Mouse (Mus musculus): ENCODE results near the gene Fbxl16.

DNA sequence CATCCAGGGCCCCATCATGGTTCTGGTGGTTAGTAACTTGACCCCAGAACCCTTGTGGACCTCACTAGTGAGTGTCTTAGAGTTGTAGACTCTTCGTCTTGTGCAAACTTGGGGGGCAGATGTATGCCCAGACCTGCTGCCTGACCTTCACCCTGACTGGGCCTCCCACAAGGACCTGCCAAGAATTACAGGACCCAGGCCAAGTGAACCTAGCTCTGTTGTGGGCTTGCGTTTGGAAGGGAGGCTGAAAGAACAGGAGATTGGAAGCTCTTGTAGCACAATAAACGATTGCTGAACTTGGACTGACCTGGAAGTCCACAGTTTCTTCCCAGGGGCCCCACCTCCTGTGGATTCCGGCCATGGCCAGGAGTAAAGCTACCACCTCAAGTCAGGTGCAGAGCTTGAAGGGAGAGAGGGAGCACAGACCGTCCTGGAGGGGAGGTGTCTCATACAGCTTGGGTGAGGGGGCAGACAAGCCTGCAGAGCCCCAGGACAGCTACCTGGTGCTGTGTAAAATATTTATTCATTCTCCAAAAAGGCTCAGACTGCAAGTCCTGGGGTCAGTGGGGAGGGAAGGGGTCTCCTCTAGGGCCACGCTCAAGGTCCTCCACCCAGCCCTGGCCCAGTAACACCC lies 25.2 kb downstream of the Fbxl16 start:
- TF ChIP-seq GATA1 (IDR thresholded peaks at IDR 0.05; ENCODE audit: borderline replicate concordance, low read length) (no peak), FLI1 (IDR thresholded peaks at IDR 0.05; ENCODE audit: low read length) (no peak)
